Mouse (Mus musculus): ENCODE measurements around the gene Fam181b.

The Fam181b gene

GRCm38 (mm10) chr7:93079785-93080730 is at the start of gene Fam181b:
Fam181b (plus strand) TSS chr7:93079865.
- WGBS, result under 1% methylated on average over 96 of the region's 96 CpGs

- 31% methylated on average over 5 of the region's 5 CpGs for WGBS
These were observed 41.7 kb upstream of the Fam181b start for GRCm38 (mm10) chr7:93037763-93038471.

GRCm38 (mm10) chr7:93038472-93038828 is 41.2 kb upstream of the Fam181b start:
- 50% methylated on average over 1 of the region's 1 CpGs for WGBS

- 86% methylated on average over 3 of the region's 3 CpGs for WGBS
These were observed 40.1 kb upstream of the Fam181b start for GRCm38 (mm10) chr7:93039542-93039941.

GRCm38 (mm10) chr7:93044359-93044758 is 35.3 kb upstream of the Fam181b start:
- 61% methylated on average over 3 of the region's 3 CpGs for WGBS

GRCm38 (mm10) chr7:93044788-93045187 is 34.9 kb upstream of the Fam181b start:
- 97% methylated on average over 1 of the region's 1 CpGs for WGBS

- 61% methylated on average over 3 of the region's 3 CpGs for WGBS
These were observed 17.9 kb upstream of the Fam181b start for GRCm38 (mm10) chr7:93061747-93062146.

GRCm38 (mm10) chr7:93062189-93062588 is 17.5 kb upstream of the Fam181b start:
- WGBS, result 44% methylated on average over 6 of the region's 6 CpGs

GRCm38 (mm10) chr7:93067464-93068015 is 12.1 kb upstream of the Fam181b start:
- 57% methylated on average over 7 of the region's 7 CpGs for WGBS

- 48% methylated on average over 6 of the region's 6 CpGs for WGBS
These were observed 3.2 kb upstream of the Fam181b start for GRCm38 (mm10) chr7:93076435-93076960.

GRCm38 (mm10) chr7:93079420-93079784 is 263 bp upstream of the Fam181b start:
- WGBS, result 30% methylated on average over 7 of the region's 7 CpGs

- 2% methylated on average over 45 of the region's 45 CpGs for whole genome bisulfite sequencing
These were observed 1.2 kb downstream of the Fam181b start for GRCm38 (mm10) chr7:93080731-93081430.

- WGBS, result 13% methylated on average over 11 of the region's 11 CpGs
These were observed 13.8 kb downstream of the Fam181b start for GRCm38 (mm10) chr7:93093371-93094058.

- WGBS, result 12% methylated on average over 8 of the region's 8 CpGs
These were observed 15.8 kb downstream of the Fam181b start for GRCm38 (mm10) chr7:93095511-93095910.

GRCm38 (mm10) chr7:93104776-93105340 is 25.2 kb downstream of the Fam181b start:
- 75% methylated on average over 2 of the region's 2 CpGs for WGBS

- WGBS, result 74% methylated on average over 2 of the region's 2 CpGs
These were observed 30.8 kb downstream of the Fam181b start for GRCm38 (mm10) chr7:93110370-93110965.

GRCm38 (mm10) chr7:93111056-93111455 is 31.4 kb downstream of the Fam181b start:
- 79% methylated on average over 6 of the region's 6 CpGs for WGBS

GRCm38 (mm10) chr7:93117561-93117960 is 37.9 kb downstream of the Fam181b start:
- 38% methylated on average over 1 of the region's 1 CpGs for WGBS

- WGBS, result 65% methylated on average over 1 of the region's 1 CpGs
These were observed 44.3 kb downstream of the Fam181b start for GRCm38 (mm10) chr7:93123936-93124335.

Measured in cerebral cortex, adult 2 months (tissue).